Mouse (Mus musculus): ENCODE data around the gene Mas1.

Mas1 gene

DNA sequence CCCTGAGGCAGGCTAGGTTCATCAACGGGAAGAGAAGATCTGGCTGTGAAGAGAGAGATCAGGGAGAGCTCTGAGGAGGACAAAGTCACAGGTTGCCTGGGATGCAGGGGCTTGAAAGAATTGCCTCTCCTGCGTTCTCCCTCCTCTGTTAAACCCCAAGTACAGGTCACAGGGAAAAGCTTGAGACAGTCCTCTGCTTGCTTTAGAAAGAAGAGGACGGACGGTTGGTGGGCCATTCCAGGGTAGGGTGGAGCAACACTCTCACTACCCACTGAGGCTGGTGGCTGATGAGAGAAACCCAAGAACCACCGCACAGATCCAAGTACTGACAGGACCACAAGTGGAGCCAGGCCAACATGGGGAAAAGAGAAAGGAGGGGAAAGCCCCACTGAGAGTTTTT, 7.8 kb upstream of the Mas1 start, which contains the start of gene Mrgprh:
Mrgprh (plus strand) TSS at position 301 of the 400 bp plus-strand sequence.
- no peak for DNase-seq (ENCODE audit: extremely low read depth, low read depth, low spot score)

DNA sequence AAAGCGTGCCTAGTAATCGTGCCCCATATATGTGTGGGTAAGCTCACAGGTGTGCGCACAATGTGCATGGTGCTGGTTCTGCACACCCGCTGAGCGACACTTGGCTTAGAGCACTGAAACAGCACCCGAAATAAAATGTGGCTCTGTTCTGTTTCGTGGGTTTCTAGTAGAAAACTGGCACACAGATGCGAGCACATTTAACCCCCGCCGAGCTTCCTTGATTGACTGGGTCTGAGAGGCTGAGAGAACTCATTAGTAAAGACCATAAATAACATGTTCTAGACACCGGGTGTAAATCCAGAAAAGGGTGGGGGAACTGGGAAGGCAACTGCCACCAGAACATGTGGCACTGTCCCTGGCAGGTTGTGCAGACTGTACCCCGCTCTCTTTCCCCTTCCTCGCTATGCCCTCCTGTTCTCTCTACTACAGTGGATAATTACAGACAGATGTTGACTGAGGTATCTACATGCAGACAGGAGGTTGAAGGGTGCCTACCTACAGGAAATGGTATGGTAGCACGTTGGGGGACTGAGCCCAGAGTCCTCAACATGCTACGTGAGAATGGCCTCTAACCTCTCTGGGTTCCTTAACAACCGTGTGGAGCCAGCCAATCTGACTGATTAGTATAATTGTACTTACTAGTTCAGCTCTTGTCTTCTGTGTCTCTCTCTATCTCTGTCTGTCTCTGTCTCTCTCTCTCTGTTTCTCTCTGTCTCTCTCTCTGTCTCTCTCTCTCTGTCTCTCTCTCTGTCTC, 4.5 kb upstream of the Mas1 start:
- no peak for DNase-seq (ENCODE audit: extremely low read depth, low read depth, low spot score)

DNA sequence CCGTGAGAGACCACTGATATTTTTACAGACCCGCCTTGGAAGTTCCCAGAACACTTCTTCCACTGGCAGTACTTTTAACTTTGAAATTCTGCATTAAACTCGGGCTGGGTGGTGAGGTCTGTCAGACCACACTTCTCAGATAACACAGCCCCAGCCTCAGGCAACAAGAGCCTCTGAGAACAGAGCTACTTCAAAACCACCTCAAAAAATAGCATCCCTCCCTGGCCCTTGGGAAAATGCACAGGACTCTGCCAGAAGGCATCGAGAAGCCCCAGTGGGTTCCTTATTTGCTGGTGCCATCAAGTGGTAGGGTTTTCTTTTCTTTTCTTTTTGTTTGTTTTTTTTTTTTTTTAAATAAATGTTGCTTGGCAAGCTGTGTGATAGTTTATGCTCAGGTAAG, 697 bp upstream of the Mas1 start:
- DNase-seq (ENCODE audit: extremely low read depth, low read depth, low spot score): no peak

GRCm38 (mm10) chr17:12866853-12867252, 1.1 kb downstream of the Mas1 start:
- DNase-seq (ENCODE audit: extremely low read depth, low read depth, low spot score): no peak

- DNase-seq (ENCODE audit: extremely low read depth, low read depth, low spot score): no peak
Measured at GRCm38 (mm10) chr17:12865407-12865806, 2.5 kb downstream of the Mas1 start.

- DNase-seq (ENCODE audit: extremely low read depth, low read depth, low spot score): no peak
Measured at GRCm38 (mm10) chr17:12864111-12864510, 3.8 kb downstream of the Mas1 start.

GRCm38 (mm10) chr17:12859006-12859520, 8.9 kb downstream of the Mas1 start:
- DNase-seq (ENCODE audit: extremely low read depth, low read depth, low spot score): no peak

- no peak for DNase-seq (ENCODE audit: extremely low read depth, low read depth, low spot score)
Measured at GRCm38 (mm10) chr17:12858072-12858471, 9.9 kb downstream of the Mas1 start.

GRCm38 (mm10) chr17:12857395-12857794, 10.5 kb downstream of the Mas1 start:
- no peak for DNase-seq (ENCODE audit: extremely low read depth, low read depth, low spot score)

- no peak for DNase-seq (ENCODE audit: extremely low read depth, low read depth, low spot score)
Measured at GRCm38 (mm10) chr17:12854386-12854785, 13.6 kb downstream of the Mas1 start.

DNA sequence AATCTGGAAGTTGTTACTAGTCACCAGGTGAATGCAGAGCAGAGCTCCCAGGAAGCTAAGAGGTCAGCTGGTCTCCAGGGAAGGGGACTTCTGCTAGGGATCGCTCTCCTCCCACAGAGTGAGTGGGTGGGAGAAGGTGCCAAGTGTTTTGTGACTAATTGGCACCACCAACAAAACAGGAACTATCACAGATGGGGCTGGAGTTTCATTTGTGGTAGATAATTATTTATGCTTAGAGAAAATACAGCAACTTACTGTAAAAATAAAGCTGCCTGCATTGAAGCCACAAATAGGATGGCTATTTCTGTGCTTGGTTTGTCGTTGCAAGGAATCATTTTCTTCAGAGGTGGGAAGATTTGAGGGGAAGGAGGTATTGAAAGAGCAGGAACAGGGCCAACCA, 14.1 kb downstream of the Mas1 start:
- no peak for DNase-seq (ENCODE audit: extremely low read depth, low read depth, low spot score)

GRCm38 (mm10) chr17:12851689-12852088, 16.3 kb downstream of the Mas1 start:
- DNase-seq (ENCODE audit: extremely low read depth, low read depth, low spot score): no peak

DNA sequence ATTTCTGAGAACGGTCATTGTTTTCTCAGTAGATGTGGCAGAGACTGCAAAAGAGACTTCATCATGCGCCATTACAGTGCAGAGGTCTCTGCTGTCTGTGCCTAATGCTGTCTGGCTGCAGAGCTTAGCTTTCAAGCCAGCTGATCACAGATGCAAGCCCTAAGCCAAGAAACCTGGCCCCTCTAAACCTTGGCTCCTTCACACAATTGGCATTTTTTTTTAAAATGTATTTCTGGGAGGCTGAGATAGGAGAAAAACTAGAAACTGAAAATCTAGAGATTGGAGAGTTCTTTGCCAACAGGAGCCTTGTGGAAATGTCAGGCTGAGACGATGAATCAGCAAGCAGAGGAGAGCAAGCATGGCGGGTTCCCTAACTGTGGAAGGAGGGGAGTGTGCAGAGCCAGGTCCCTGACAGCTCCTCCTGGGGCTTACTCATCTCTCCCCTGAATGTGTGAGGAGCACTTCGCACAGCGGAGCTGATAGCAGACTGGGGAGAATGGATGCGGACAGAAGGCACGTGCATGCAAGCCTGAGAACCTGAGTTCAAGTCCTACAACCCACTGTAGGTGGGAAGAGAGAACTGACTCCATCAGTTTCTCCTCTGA, 18.1 kb downstream of the Mas1 start:
- DNase-seq (ENCODE audit: extremely low read depth, low read depth, low spot score): no peak

GRCm38 (mm10) chr17:12847736-12848135, 20.2 kb downstream of the Mas1 start:
- DNase-seq (ENCODE audit: extremely low read depth, low read depth, low spot score): no peak

- DNase-seq (ENCODE audit: extremely low read depth, low read depth, low spot score): no peak
Measured at GRCm38 (mm10) chr17:12846474-12846873, 21.5 kb downstream of the Mas1 start.

DNA sequence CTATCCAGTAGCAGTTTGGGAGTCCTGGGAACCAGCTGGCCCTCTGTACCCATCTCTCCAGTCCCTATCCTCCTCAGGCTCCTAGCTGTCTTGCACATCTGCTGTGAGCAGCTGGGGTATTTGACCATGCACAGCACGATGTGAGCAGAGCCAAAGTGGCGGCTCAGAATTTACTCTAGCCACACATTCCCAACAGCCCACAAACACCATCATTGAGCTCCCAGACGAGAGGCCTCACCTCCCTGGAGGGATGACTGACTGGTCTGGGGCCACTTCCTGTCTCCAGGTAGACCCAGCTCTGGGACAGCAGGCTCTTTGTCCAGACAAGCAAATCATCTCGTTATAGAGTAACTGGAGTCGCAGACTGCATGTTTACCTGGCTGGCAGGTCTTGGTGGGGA, 22.1 kb downstream of the Mas1 start:
- DNase-seq (ENCODE audit: extremely low read depth, low read depth, low spot score): no peak

DNA sequence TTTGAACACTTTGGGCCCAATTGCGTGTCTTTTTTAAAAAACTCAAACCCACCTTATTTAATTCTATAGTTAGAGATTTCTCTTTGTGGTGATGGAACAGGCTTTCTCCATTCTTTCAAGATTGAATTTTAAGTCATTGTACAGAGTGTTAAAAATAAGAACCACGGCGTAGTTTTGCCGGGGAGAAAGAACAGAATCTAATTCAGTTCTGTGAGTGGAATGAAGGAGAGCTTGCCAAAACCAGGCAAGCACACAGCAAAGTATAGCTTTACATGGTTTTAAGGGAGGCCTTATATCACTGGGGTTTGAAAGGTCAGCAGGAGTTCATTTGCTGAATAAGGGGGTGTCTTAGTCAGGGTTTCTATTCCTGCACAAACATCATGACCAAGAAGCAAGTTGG, 23.4 kb downstream of the Mas1 start:
- DNase-seq (ENCODE audit: extremely low read depth, low read depth, low spot score): no peak

GRCm38 (mm10) chr17:12843826-12844225, 24.1 kb downstream of the Mas1 start:
- DNase-seq (ENCODE audit: extremely low read depth, low read depth, low spot score): no peak

- DNase-seq (ENCODE audit: extremely low read depth, low read depth, low spot score): no peak
Measured at GRCm38 (mm10) chr17:12839475-12840267, 28.3 kb downstream of the Mas1 start.

DNA sequence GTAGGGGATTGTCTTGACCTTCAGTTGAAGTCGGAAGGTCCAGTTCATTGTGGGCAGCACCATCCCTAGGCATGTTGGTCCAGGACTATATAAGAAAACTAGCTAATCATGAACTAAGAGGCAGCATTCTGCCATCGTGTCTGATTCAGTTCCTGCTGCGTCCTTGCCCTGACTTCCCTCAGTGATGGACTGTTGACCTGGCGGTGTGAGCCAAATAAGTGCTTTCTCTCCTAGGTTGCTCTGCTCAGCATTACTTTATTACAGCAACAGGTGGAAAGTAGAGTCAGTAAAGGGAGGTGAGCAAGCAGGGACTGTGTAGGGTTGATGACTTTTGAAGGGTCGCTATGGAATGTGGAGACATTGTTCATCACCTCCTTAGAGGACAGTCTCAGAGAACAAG, 32.2 kb downstream of the Mas1 start:
- no peak for DNase-seq (ENCODE audit: extremely low read depth, low read depth, low spot score)

- no peak for DNase-seq (ENCODE audit: extremely low read depth, low read depth, low spot score)
Measured at GRCm38 (mm10) chr17:12834826-12835225, 33.1 kb downstream of the Mas1 start.

- no peak for DNase-seq (ENCODE audit: extremely low read depth, low read depth, low spot score)
Measured at GRCm38 (mm10) chr17:12834317-12834716, 33.6 kb downstream of the Mas1 start.

Data from fat pad, adult 2 months (tissue).